Mouse (Mus musculus): Measurements from ENCODE around the gene Iqch. TPM values are rescaled to one million over a fixed set of nuclear protein-coding genes. Genes with fewer than 3 reads are reported as not detected.
A peak's percentile ranks its signal among the peaks of the same experiment; 100 is the strongest.

The Iqch gene
- total RNA-seq, 2 experiments from 2014 or later, result not detected

- no peak for ATAC-seq (replicated peaks; ENCODE audit: low FRiP score, poor library complexity, severe bottlenecking)
Observed at GRCm38 (mm10) chr9:63613569-63613968, 11.3 kb upstream of the Iqch start.

GRCm38 (mm10) chr9:63612565-63613515, 10.5 kb upstream of the Iqch start:
- no peak for ATAC-seq (replicated peaks; ENCODE audit: low FRiP score, poor library complexity, severe bottlenecking)

GRCm38 (mm10) chr9:63611967-63612366, 9.7 kb upstream of the Iqch start:
- ATAC-seq (replicated peaks; ENCODE audit: low FRiP score, poor library complexity, severe bottlenecking), result no peak

DNA sequence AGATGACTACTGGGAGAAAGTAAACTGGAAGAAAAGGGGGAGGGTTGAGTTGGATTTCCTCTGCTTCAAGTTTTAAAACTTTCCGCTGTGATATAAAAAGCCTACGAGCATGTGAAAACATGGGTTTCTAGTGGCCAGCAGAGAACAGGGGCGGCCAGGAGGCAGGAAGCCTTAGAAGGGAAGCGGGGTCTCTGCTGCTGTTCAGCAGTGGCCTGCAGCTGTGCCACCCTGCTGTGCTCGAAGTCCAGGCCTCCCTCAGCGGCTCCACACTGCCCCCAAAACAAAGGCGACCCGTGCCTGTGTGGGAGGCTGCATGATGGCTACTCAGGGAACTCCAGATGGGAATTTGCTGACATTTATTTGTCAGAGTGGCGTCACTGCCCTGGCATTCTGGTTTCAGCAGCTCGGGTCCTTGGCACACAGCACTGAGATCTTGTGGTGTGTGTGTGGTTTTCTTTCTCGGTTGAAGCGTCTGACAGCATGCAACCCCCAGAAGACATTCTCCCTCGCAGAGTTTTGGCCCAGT, 8.6 kb upstream of the Iqch start:
- no peak for ATAC-seq (replicated peaks; ENCODE audit: low FRiP score, poor library complexity, severe bottlenecking)

DNA sequence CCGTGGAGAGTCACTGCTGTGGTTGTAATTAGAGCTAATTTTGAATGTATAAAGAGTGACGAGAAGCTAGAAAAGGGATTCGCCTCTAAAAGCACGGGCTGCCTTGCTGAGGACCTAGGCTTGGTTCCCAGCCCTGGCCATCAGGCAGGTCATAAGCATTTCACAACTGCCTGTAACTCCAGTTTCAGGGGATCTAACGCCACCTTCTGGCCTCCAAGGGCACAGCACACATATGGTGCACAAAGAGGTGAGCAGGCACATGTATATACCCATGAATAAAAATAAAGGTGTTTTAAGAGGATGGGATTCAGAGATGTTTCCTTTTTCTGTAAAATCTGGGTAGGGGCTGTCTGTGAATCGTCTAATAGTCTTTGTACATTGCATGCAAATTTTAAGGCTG, 7.9 kb upstream of the Iqch start:
- ATAC-seq (replicated peaks; ENCODE audit: low FRiP score, poor library complexity, severe bottlenecking), result no peak

GRCm38 (mm10) chr9:63609776-63610175, 7.5 kb upstream of the Iqch start:
- no peak for ATAC-seq (replicated peaks; ENCODE audit: low FRiP score, poor library complexity, severe bottlenecking)

DNA sequence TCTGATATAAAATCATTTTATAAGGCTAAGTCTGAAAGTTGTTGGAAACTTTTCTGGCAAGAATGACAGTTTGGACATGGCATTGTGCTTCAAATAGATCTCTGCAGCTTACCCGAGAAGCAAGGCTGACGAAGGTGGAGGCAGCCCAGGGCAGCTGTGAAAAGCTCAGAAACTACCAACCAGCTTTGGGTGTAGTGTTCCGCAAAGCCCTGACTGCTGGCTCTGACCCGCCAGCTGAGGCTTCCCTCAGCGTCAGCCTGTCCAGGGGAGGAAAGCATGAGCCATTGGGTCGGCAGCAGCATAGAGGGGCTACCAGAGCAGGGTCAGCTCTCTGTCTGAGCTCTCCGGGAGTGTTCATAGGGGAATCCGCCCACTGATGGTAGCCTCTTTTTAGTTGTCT, 7.0 kb upstream of the Iqch start:
- ATAC-seq (replicated peaks; ENCODE audit: low FRiP score, poor library complexity, severe bottlenecking), result no peak

DNA sequence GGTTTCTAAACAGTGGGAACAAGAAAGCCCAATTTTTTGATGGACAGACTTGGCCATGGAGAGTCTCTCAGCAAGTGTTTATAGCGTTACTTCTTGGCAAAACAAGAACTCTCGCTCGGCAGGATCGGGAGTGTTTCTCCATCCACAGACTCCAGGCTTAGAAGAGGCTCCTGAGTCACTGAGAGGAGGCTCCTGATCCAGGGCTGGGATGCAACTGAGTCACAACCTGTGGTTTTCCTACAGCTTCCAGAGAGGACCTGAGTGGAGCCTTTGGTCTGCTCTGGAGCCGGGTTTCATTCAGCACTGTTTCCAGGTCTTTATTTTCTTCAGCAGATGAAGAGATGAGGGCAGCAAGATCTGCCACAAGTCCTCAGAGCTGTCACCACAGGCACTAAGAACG, 5.7 kb upstream of the Iqch start:
- ATAC-seq (replicated peaks; ENCODE audit: low FRiP score, poor library complexity, severe bottlenecking), result no peak

- no peak for ATAC-seq (replicated peaks; ENCODE audit: low FRiP score, poor library complexity, severe bottlenecking)
Observed at GRCm38 (mm10) chr9:63606594-63606993, 4.3 kb upstream of the Iqch start.

DNA sequence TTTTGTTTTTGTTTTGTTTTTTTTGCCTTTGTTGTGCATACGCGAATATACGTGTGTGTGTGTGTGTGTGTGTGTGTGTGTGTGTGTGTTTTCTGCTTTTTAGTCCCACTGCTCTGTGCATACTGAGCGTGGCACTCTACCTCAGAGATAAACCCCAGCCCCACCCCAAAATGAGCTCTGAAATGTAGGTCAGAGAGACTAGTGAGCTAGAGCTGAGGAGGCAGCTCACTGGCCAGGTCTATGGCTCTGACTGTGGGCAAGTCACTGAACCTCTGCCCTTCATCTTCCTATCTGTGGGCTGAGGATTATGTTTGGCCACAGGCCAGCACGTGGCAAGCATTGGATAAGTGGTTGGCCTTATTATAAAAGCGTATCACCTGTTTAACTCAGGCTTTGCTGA, 1.6 kb upstream of the Iqch start:
- peak; percentile 56 for ATAC-seq (replicated peaks; ENCODE audit: low FRiP score, poor library complexity, severe bottlenecking)

- no peak for ATAC-seq (replicated peaks; ENCODE audit: low FRiP score, poor library complexity, severe bottlenecking)
Observed at GRCm38 (mm10) chr9:63596660-63597059, 5.6 kb downstream of the Iqch start.

- no peak for ATAC-seq (replicated peaks; ENCODE audit: low FRiP score, poor library complexity, severe bottlenecking)
Observed at GRCm38 (mm10) chr9:63595652-63596051, 6.6 kb downstream of the Iqch start.

- ATAC-seq (replicated peaks; ENCODE audit: low FRiP score, poor library complexity, severe bottlenecking), result no peak
Observed at GRCm38 (mm10) chr9:63595032-63595431, 7.3 kb downstream of the Iqch start.

- ATAC-seq (replicated peaks; ENCODE audit: low FRiP score, poor library complexity, severe bottlenecking), result no peak
Observed at GRCm38 (mm10) chr9:63591661-63592256, 10.5 kb downstream of the Iqch start.

GRCm38 (mm10) chr9:63590592-63590991, 11.7 kb downstream of the Iqch start:
- ATAC-seq (replicated peaks; ENCODE audit: low FRiP score, poor library complexity, severe bottlenecking), result no peak

- no peak for ATAC-seq (replicated peaks; ENCODE audit: low FRiP score, poor library complexity, severe bottlenecking)
Observed at GRCm38 (mm10) chr9:63589209-63589608, 13.1 kb downstream of the Iqch start.

- no peak for ATAC-seq (replicated peaks; ENCODE audit: low FRiP score, poor library complexity, severe bottlenecking)
Observed at GRCm38 (mm10) chr9:63585251-63585650, 17.0 kb downstream of the Iqch start.

DNA sequence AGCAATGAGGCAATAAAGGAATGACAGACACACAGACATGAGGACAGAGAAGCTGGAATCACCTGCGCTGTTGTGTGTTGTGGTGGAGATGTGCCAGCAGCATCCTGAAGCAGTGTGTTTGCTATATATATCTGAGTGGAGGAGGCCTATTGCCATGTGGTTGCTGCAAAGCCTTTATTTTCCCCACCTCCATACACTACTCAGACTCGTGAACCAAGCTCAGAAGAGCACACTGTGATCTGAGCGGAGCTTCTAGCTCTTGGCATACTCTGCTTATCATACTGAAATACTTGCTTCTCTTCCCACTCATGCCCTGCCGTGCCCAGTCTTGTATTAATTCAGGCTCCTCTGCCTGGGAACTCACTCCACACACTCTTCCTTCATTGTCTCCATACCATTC, 20.5 kb downstream of the Iqch start:
- no peak for ATAC-seq (replicated peaks; ENCODE audit: low FRiP score, poor library complexity, severe bottlenecking)

DNA sequence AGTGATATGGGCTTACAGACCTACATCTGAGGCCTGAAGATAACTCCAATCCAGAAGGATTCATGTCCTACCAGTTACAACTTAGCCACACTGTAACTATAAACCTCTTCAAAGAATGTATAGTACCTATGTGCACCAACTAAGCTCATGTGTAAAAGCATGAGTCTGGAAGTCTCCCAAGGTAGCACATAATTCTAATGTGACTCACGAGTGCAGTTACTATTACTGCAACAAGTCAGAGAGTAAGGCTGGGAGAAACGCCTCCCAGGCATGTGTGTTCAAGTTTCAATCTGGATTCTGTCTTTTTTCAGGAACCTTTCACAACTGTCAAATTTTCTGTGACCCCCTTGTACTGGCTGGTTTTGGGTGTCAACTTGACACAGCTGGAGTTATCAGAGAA, 22.2 kb downstream of the Iqch start:
- ATAC-seq (replicated peaks; ENCODE audit: low FRiP score, poor library complexity, severe bottlenecking), result no peak

DNA sequence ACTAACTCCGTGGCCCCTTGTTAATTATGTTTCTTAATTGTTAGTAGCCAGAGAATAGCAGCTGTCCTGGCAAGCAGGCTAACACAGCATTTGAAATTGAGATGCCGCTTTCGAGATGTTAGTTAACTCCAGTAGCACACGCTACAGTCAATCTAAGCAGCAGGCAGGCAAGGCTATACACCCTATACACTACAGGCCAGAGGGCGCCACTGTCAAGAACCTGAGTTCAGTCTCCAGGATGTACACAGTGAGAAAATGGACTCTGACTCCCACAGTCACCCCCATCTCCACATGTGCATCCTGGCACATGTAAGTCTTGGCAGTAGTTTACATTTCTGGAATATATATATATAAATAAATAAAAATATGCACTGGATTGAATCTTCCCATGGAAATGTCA, 22.6 kb downstream of the Iqch start:
- ATAC-seq (replicated peaks; ENCODE audit: low FRiP score, poor library complexity, severe bottlenecking), result no peak

GRCm38 (mm10) chr9:63577469-63577868, 24.8 kb downstream of the Iqch start:
- ATAC-seq (replicated peaks; ENCODE audit: low FRiP score, poor library complexity, severe bottlenecking), result no peak
